Mouse (Mus musculus): ENCODE data around the gene Srd5a3. TPM values are rescaled to one million over a fixed set of nuclear protein-coding genes. Genes with fewer than 3 reads are reported as not detected.

Gene Srd5a3
- polyA plus RNA-seq (2014; fragmentation: Illumina TruSeq; extraction: RNeasy Lipid Tissue Mini Kit (QIAGEN cat#74804); ENCODE audit: low read depth, low replicate concordance), result 19.0 TPM

DNA sequence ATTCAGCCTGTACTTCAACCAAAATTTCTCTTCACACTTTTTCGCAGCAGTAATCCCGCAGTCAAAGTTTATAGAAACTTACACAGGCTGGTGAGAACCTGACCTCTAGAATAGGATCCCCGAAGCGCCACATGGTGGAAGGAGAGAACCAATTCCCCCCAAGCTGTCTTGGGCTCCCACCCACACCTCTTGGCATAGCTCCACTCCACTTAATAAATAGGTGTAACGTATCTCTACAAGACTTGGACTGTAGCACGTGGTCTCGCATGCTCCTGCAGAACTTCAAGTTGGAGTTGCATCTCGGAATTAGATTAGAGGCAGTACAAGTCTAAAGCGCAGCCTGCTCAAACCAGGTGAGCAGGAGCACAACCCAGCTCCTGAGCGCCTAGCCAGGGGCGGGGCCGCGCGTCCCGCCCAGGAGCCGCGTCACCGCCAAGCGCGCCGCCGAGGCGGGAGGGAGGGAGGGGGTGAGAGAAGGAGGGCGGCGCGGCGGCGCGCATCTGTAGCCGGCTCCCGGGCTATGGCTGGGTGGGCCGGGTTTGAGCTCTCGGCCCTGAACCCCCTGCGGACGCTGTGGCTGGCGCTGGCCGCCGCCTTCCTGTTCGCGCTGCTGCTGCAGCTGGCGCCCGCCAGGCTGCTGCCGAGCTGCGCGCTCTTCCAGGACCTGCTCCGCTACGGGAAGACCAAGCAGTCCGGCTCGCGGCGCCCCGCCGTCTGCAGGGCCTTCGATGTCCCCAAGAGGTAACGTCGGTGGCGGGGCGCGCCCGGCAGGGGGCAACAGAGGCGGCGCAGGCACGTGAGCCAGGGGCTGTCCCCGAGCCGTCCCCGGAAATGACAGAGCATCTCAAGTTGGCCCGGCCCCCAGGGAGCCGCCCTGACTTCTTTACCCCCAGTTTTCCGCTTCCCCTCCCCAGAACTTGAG lies at the start of gene Srd5a3:
Gene Srd5a3 (plus strand): TSS at position 464 of the 922 bp plus-strand sequence.

DNA sequence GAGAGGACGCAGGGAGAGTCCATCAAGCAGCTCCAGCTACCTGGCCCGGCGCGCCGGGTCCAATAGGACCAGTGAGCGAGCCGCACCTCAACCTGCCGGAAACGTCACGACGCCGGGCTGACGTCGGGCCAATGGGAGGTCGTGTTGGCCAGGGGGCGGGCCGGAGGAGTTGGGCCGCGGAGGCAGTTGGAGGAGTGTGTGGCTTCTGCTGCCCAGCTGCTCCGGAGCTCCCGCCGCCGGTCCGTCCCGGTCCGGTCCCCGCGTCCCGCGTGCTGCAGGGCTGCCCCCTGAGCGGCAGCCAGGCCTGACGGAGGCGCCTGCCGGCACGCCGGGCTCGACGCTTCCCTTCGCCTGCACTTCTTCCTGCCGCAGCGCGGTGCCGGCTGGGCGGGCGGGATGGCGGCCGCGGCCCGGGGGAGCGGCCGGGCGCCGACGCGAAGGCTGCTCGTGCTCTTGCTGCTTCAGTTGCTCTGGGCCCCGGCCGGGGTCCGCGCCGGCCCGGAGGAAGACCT lies 43.7 kb downstream of the Srd5a3 start, which contains the start of gene Tmem165:
Gene Tmem165 (plus strand): TSS at position 131 of the 512 bp plus-strand sequence.

Other genes with a start within 250 kb of the Srd5a3 start
- gene Kdr, start 161.8 kb upstream of the Srd5a3 start, polyA plus RNA-seq (2014; fragmentation: Illumina TruSeq; extraction: RNeasy Lipid Tissue Mini Kit (QIAGEN cat#74804); ENCODE audit: low read depth, low replicate concordance), result 46.1 TPM
- gene Tmem165, start 43.6 kb downstream of the Srd5a3 start, polyA plus RNA-seq (2014; fragmentation: Illumina TruSeq; extraction: RNeasy Lipid Tissue Mini Kit (QIAGEN cat#74804); ENCODE audit: low read depth, low replicate concordance), result 105 TPM
- 65.2 TPM for gene Clock, start 164.5 kb downstream of the Srd5a3 start, polyA plus RNA-seq (2014; fragmentation: Illumina TruSeq; extraction: RNeasy Lipid Tissue Mini Kit (QIAGEN cat#74804); ENCODE audit: low read depth, low replicate concordance)
- gene Pdcl2, start 190.9 kb downstream of the Srd5a3 start, polyA plus RNA-seq (2014; fragmentation: Illumina TruSeq; extraction: RNeasy Lipid Tissue Mini Kit (QIAGEN cat#74804); ENCODE audit: low read depth, low replicate concordance), result 1.1 TPM
- not detected for gene Nmu, start 223.5 kb downstream of the Srd5a3 start, polyA plus RNA-seq (2014; fragmentation: Illumina TruSeq; extraction: RNeasy Lipid Tissue Mini Kit (QIAGEN cat#74804); ENCODE audit: low read depth, low replicate concordance)

All from kidney, adult 10 weeks (tissue).